Mouse (Mus musculus): ENCODE measurements around the gene Stoml2.
"Not testable (repeated sequence)": the region's sequence is repeated elsewhere in the genome, so short reads cannot be mapped to it uniquely, and the experiment has no call there.

Stoml2 gene

DNA sequence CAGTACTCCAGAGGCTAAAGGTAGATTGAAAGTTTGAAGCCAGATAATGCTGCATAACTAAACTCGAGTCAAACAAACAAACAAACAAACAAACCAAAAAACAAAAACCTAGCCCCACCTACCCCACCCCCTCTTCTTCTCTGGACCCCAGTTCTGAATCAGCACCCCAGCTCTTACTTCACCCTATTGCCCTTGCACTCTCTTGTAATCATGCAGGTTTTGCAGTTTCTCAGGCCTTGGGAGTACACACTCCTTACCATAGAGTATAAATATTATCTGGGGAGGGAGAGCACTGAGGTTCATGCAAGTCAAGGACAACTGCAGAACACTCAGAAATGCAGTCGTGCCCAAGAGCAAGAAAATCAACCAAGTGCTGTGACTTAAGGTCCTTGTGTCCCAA is 30.2 kb downstream of the Stoml2 start:
- no peak for DNase-seq

DNA sequence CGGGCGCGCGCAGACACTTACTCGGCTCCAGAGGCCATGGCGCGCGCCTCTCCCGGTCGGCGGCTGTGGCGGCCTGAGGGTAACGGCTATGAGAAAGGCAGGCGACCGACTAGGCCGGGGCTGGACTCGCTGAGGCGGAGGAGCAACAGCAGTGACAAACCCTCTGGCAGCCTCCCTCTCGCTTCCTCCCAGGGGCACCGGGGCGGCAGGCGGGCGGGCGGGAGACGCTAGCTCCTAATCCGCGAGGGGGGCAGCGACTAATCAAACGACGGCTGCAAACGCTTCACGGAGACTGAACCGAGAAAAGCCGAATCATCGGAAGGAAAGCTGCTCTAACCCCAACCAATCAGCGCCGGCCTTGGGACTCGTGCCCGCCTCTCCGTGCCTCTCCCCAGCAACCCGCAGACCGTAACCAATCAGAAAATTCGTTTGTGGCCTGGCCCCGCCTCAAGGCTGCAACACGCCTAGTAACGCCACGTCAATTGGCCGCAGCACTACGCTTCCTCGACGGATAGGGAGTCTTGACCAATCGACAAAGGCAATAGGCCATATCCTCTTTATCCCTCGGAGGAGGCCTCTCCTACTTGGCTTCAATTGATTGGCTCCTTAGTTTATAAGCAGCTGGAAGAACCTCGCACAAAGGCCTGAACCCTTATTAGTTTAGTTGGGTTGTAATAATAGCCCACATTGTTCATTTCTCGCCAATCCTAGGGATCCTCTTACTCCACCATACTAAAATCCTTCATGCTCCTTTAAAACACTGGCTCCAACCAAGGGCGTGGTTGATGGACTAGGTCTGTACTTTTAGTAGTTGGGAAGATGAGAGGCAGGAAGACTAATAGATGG is 31.1 kb downstream of the Stoml2 start, which contains the start of gene Vcp:
TSS of gene Vcp (minus strand) at position 367 of the 846 bp plus-strand sequence.
- peak; percentile 99 for DNase-seq

DNA sequence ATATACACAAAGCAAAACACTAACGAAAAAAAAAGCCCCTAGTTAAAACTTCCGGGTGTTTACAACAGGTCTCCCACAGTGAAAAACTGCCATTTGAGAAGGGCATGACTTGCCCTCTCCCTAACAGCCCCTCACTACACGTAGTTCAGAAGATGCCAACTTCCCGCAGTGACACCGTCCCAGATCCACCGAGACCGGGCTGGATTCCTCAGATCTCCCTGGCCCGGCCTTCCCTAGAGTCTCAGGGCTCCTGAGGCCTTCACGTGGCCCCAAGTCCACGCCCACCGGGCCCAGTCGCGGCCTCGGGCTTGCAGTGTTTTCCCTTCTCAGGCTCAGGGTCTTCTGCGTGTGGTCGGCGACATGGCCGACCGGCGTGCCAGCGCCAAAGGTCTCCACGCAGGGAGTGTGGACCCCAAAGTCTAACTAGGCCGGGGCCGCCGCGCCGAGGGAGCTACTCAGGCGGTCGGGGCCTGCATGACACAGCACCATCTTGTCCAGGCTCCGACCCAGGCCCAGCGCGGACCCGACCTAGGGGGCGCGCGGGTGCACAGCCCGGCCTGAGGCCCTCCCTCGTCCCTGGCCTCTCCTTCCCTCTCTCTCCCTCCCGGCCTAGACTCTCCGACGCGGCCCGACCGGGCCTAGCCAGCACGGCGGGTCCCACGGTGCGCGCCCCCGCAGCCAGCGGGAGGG is 31.9 kb downstream of the Stoml2 start:
- DNase-seq = peak; percentile 83

DNA sequence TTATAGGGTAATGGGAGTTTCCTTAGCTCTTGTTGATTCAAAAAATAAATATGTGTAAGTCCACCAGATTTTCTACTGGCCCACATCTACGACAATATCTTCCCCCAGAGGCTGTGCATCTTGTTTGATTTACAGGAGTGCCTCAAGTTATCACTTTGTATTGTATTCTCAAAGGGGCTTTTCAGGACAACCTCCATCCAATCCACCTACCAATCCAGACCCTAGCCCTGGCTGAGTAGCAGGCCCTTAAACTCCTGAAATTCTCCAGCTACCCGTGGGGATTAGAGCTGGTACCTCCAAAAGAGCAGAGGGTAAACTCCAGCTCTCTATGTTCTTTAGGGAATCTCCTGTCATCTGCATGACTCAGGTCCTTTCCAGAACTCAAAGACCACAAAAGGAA is 33.5 kb downstream of the Stoml2 start:
- no peak for DNase-seq

DNA sequence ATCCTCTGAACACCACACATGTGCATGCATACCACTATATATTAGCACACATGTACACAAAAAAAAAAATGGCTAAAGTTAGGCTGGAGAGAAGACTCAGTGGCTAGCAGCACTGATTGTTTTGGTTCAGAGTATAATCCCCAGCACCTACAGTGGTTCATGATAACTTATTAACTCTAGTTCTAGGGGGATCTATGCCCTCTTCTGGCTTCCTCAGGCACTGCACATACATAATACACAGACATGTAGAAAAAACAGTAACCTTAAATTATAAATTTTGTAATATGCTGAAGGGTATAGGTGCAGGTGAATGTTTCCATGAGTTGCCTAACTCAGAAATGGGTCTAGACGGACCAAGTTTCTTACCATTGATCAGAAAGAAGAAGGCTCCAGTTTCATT is 43.2 kb downstream of the Stoml2 start:
- no peak for DNase-seq

DNA sequence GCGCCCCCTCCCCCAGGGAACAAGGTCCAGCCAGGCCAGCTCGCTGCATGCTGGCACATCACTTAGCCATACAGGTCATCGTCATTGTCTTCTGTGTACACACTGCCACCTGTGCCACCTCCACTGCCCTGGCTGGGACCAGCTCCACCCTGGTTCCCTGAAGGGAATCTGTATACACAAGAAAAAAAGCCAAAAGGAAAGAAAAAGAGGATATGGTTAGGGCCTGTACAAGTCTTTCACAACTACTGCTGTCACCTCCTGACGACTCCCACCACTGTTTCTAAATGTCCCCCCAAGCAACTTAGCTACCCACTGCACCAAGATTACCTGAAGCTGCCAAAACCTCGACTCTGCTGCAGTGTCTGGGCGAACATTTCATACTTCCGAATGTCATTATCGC is 51.0 kb downstream of the Stoml2 start:
- not testable (repeated sequence) for DNase-seq

GRCm38 (mm10) chr4:42978062-42978461 is 53.4 kb downstream of the Stoml2 start:
- no peak for DNase-seq
